Mouse (Mus musculus): Measurements from ENCODE around the gene Fgd2.

DNA sequence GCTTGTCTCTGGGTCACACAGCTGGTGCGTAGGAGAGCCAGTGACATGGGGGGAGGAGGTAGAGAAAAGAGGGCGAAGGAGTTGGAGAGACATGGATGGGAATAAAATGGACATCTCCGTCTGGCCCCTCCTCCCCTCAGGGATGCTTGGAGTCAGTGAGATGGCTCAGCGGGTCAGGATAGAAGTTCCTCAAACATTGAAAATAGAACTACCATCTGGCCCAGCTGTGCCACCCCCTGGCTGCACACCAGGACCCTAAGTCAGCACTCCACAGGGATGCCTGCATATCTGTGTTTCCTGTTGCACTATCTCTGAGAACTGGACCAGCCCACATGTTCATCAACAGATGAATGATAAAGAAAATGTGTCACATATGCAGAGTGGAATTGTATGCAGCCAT lies 19.5 kb downstream of the Fgd2 start:
- TF ChIP-seq CTCF (IDR thresholded peaks at IDR 0.05; ENCODE audit: borderline replicate concordance, insufficient read depth, low read length): no peak
- TF ChIP-seq POLR2A (IDR thresholded peaks at IDR 0.05; ENCODE audit: low read depth, low read length): no peak

Data from embryonic fibroblast, embryonic 13.5 days (primary cell).